Mouse (Mus musculus) mouse trophoblast stem cell (cell line): ENCODE measurements around the gene Grpr.

Experiments used
- in situ Hi-C, 2 experiments: fragments of 300-500 bp; cut with MseI, MboI; formaldehyde crosslinking; loops; 2 replicates in 1 of 2; 3 replicates in 1 of 2; pipeline ENCODE4 v1.15.1; 2025

Gene Grpr

GRCm38 (mm10) chrX:163549666-163550065, at the start of gene Grpr:
Gene Grpr (minus strand): TSS chrX:163549677.
- in situ Hi-C loops: no loop called here

- in situ Hi-C loops: no loop called here
Observed at GRCm38 (mm10) chrX:163560521-163560920, 11.0 kb upstream of the Grpr start.

- in situ Hi-C loops: no loop called here
Observed at GRCm38 (mm10) chrX:163547042-163547441, 2.4 kb downstream of the Grpr start.

GRCm38 (mm10) chrX:163532836-163533235, 16.6 kb downstream of the Grpr start:
- in situ Hi-C loops: no loop called here

- in situ Hi-C loops: no loop called here
Observed at GRCm38 (mm10) chrX:163518963-163519541, 30.4 kb downstream of the Grpr start.

- in situ Hi-C loops: no loop called here
Observed at GRCm38 (mm10) chrX:163511766-163512165, 37.7 kb downstream of the Grpr start.

- in situ Hi-C loops: no loop called here
Observed at GRCm38 (mm10) chrX:163502088-163502487, 47.4 kb downstream of the Grpr start.
